8 mouse cellular contexts compared by ENCODE assay signal in the genomic region with DNA sequence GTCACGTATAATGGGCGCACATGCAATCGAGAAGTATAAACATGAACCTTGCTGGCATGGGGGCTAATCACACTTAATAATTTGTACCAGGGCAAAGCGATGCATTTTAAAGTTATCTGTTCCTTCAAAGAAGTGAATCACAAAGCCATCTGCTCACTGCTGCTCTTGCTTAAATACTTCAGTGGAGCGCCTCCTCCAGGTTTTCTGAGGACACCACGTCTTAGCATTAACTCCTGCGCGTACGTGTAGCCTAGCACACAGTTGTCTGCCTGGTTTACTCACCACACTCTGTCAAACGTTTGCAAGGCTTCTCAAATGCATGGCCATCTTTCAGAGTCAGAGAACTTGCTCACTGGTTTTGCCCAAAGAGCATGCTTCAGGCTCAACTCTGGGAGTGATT.
"Had no signal": no experiment of that assay in that cellular context is flagged by ENCODE, and none has a peak within 500 bp of the region (broad histone marks: within the 10 kb centered on the region; RNA-seq: fewer than 3 reads in every experiment).

No protein-coding gene starts in this region.

- DNase-seq: kidney, adult 11 months; kidney, adult 8-10 months; kidney, postnatal 10 days; kidney, postnatal 36 days; layer of hippocampus, postnatal 36 days; liver, postnatal 0 days; lung, embryonic 14.5 days; thymus, postnatal 25 days had no signal
